Comparison of ENCODE assay signal across 9 mouse cellular contexts in the genomic region with DNA sequence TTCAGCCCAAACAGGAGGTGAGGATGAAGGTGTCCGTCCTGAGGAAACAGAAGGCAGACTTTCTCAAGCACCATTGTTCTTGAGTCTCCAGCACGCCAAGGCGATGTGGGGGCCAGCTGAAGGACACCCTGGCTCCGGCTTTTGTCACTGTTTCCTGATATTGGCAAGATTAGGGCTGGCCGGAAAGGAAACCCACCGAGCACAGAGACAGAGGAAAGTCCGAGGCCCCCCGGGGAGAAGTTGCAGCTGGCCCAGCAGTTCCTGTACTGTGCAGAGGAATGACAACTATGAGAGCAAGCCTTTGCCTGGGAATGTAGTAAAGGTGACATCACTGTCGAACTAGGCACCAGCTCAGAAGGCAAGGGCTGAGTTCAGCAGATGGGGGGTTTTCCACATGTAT. TPM values are rescaled to one million over a fixed set of nuclear protein-coding genes. Genes with fewer than 3 reads are reported as not detected.
DNase-seq lines count a peak whose midpoint lies in the region; ATAC-seq and TF ChIP-seq lines count a peak whose summit lies in the region.
"Had no signal": no experiment of that assay in that cellular context is flagged by ENCODE, and none has a peak within 500 bp of the region (broad histone marks: within the 10 kb centered on the region; RNA-seq: fewer than 3 reads in every experiment).

No protein-coding gene starts in this region.

- H3K9ac ChIP-seq in forebrain, embryonic 11.5 days (ENCODE audit: low read length): no peak overlapping the region
- H3K9ac ChIP-seq in forebrain, embryonic 12.5 days: no peak overlapping the region
- no peak overlapping the region for H3K9ac ChIP-seq in stomach, postnatal 0 days (ENCODE audit: low read length)
- H3K9ac ChIP-seq in forebrain, embryonic 15.5 days (replicated peaks): no peak overlapping the region

- 45% methylated on average over 9 of the region's 9 CpGs for WGBS in forebrain, embryonic 11.5 days
- WGBS in forebrain, embryonic 12.5 days: 45% methylated on average over 9 of the region's 9 CpGs
- WGBS in stomach, postnatal 0 days: 35% methylated on average over 9 of the region's 9 CpGs
- 45% methylated on average over 9 of the region's 9 CpGs for WGBS in forebrain, embryonic 15.5 days

- peak; percentile 58 for DNase-seq in forebrain, embryonic 11.5 days (ENCODE audit: low spot score)
- DNase-seq in thymus, postnatal 4 days: peak; percentile 3
- no peak for DNase-seq in thymus, postnatal 36 days
- peak; percentile 29 to 46 for DNase-seq in kidney, adult 8-10 months
- DNase-seq in stomach, postnatal 0 days (ENCODE audit: low spot score): no peak

- H3K9me3 ChIP-seq in forebrain, embryonic 11.5 days (ENCODE audit: control insufficient read depth, low read length): no peaks in the 10 kb centered on the region
- H3K9me3 ChIP-seq in forebrain, embryonic 12.5 days: peaks cover 4% of the 10 kb centered on the region; the same call in 1 of the 2 replicates
- no peaks in the 10 kb centered on the region; the same call in 1 of the 2 replicates for H3K9me3 ChIP-seq in stomach, postnatal 0 days (ENCODE audit: control insufficient read depth, low read length)
- H3K9me3 ChIP-seq in forebrain, embryonic 15.5 days: no peaks in the 10 kb centered on the region; the same call in 1 of the 2 replicates

- no peak overlapping the region for H3K4me2 ChIP-seq in forebrain, embryonic 11.5 days (ENCODE audit: low read depth, low read length, severe bottlenecking)
- no peak overlapping the region for H3K4me2 ChIP-seq in forebrain, embryonic 12.5 days
- H3K4me2 ChIP-seq in stomach, postnatal 0 days (replicated peaks; ENCODE audit: low read depth): no peak overlapping the region
- H3K4me2 ChIP-seq in forebrain, embryonic 15.5 days (replicated peaks): no peak overlapping the region

- no peak for ATAC-seq in forebrain, embryonic 11.5 days (replicated peaks; ENCODE audit: low FRiP score)
- no peak for ATAC-seq in forebrain, embryonic 12.5 days (ENCODE audit: low FRiP score)
- peak; percentile 45; the same call in 1 of the 2 replicates for ATAC-seq in stomach, postnatal 0 days (ENCODE audit: low FRiP score, low TSS enrichment)
- ATAC-seq in megakaryocyte-erythroid progenitor cell, adult 5-6 weeks (replicated peaks; ENCODE audit: low FRiP score, low TSS enrichment, poor library complexity, severe bottlenecking): no peak
- ATAC-seq in forebrain, embryonic 15.5 days (replicated peaks): no peak

- H3K27ac ChIP-seq in forebrain, embryonic 11.5 days (ENCODE audit: low read depth, low read length): no peak overlapping the region
- H3K27ac ChIP-seq in forebrain, embryonic 12.5 days: no peak overlapping the region
- H3K27ac ChIP-seq in stomach, postnatal 0 days (replicated peaks): no peak overlapping the region
- no peak overlapping the region for H3K27ac ChIP-seq in forebrain, embryonic 15.5 days (replicated peaks)
- H3K27ac ChIP-seq: macrophage had no signal

- no peaks in the 10 kb centered on the region for H3K27me3 ChIP-seq in forebrain, embryonic 11.5 days (ENCODE audit: control insufficient read depth, insufficient read depth, low read length)
- H3K27me3 ChIP-seq in forebrain, embryonic 12.5 days: peaks cover 5% of the 10 kb centered on the region; the same call in 1 of the 2 replicates
- no peaks in the 10 kb centered on the region for H3K27me3 ChIP-seq in stomach, postnatal 0 days (ENCODE audit: control insufficient read depth, insufficient read depth, low read length)
- no peaks in the 10 kb centered on the region for H3K27me3 ChIP-seq in forebrain, embryonic 15.5 days

- H3K4me3 ChIP-seq in forebrain, embryonic 11.5 days (ENCODE audit: low read depth, low read length): no peak overlapping the region
- no peak overlapping the region for H3K4me3 ChIP-seq in forebrain, embryonic 12.5 days (replicated peaks)
- H3K4me3 ChIP-seq in stomach, postnatal 0 days (ENCODE audit: low read depth, low read length): no peak overlapping the region
- no peak overlapping the region for H3K4me3 ChIP-seq in forebrain, embryonic 15.5 days

- TF ChIP-seq EP300 in stomach, postnatal 0 days (optimal IDR thresholded peaks at IDR 0.05): peak; percentile 50

- H3K36me3 ChIP-seq in forebrain, embryonic 11.5 days (ENCODE audit: control insufficient read depth, insufficient read depth, low read length): no peaks in the 10 kb centered on the region
- H3K36me3 ChIP-seq in forebrain, embryonic 12.5 days (replicated peaks): no peaks in the 10 kb centered on the region
- no peaks in the 10 kb centered on the region for H3K36me3 ChIP-seq in stomach, postnatal 0 days (ENCODE audit: control insufficient read depth, insufficient read depth, low read length)
- no peaks in the 10 kb centered on the region for H3K36me3 ChIP-seq in forebrain, embryonic 15.5 days

- H3K4me1 ChIP-seq in forebrain, embryonic 11.5 days (replicated peaks; ENCODE audit: control insufficient read depth, insufficient read depth, low read length): no peaks in the 10 kb centered on the region
- no peaks in the 10 kb centered on the region for H3K4me1 ChIP-seq in forebrain, embryonic 12.5 days
- H3K4me1 ChIP-seq in stomach, postnatal 0 days (replicated peaks; ENCODE audit: control insufficient read depth, insufficient read depth): no peaks in the 10 kb centered on the region
- no peaks in the 10 kb centered on the region for H3K4me1 ChIP-seq in forebrain, embryonic 15.5 days

- no peak for TF ChIP-seq CTCF in stomach, postnatal 0 days (IDR thresholded peaks at IDR 0.05; ENCODE audit: low read depth)

RNA-seq across cellular contexts. Expression of gene Prnd, which starts 30.2 kb away (rescaled TPM):
- polyA plus RNA-seq in forebrain, embryonic 11.5 days (2014; fragmentation: Nextera tagmentation; extraction: Ambion mirVana): 4.5 and 5.0 TPM in 2 replicates
- polyA plus RNA-seq in forebrain, embryonic 12.5 days (2016; fragmentation: Nextera tagmentation; extraction: Ambion mirVana): 7.0 and 7.3 TPM in 2 replicates
- 16.3 and 22.8 TPM in 2 replicates for polyA plus RNA-seq in stomach, postnatal 0 days (2015; fragmentation: Nextera tagmentation; extraction: Ambion mirVana)
- total RNA-seq in megakaryocyte-erythroid progenitor cell, adult 5-6 weeks (2014; fragmentation: Nextera tagmentation): not detected in 2 replicates
- total RNA-seq in megakaryocyte-erythroid progenitor cell, adult 5-6 weeks (2017): not detected in 2 replicates
- polyA plus RNA-seq in forebrain, embryonic 15.5 days (2015; fragmentation: Nextera tagmentation; extraction: Ambion mirVana): 10.0 and 12.4 TPM in 2 replicates
- polyA plus RNA-seq: macrophage had no signal

RNA-seq across cellular contexts. Expression of gene Rassf2, which starts 49.2 kb away (rescaled TPM):
- polyA plus RNA-seq in forebrain, embryonic 11.5 days (2014; fragmentation: Nextera tagmentation; extraction: Ambion mirVana): 35.3 and 36.3 TPM in 2 replicates
- 27.8 and 34.1 TPM in 2 replicates for polyA plus RNA-seq in forebrain, embryonic 12.5 days (2016; fragmentation: Nextera tagmentation; extraction: Ambion mirVana)
- 4.6 and 4.8 TPM in 2 replicates for polyA plus RNA-seq in stomach, postnatal 0 days (2015; fragmentation: Nextera tagmentation; extraction: Ambion mirVana)
- total RNA-seq in megakaryocyte-erythroid progenitor cell, adult 5-6 weeks (2014; fragmentation: Nextera tagmentation): 4.3 and 10.8 TPM in 2 replicates
- total RNA-seq in megakaryocyte-erythroid progenitor cell, adult 5-6 weeks (2017): 2.3 and 4.8 TPM in 2 replicates
- polyA plus RNA-seq in forebrain, embryonic 15.5 days (2015; fragmentation: Nextera tagmentation; extraction: Ambion mirVana): 26.2 and 26.8 TPM in 2 replicates

Comparison
In these comparisons a context has a peak if more than half of its experiments do, and no peak if none do; other contexts are left out.
1. DNase-seq: peak in forebrain, embryonic 11.5 days (single experiment), thymus, postnatal 4 days (single experiment) and kidney, adult 8-10 months (2 of 2); none in thymus, postnatal 36 days (0 of 2) and stomach, postnatal 0 days (single experiment).